Mouse (Mus musculus): ENCODE results near the gene Myh14.

Myh14 gene

DNA sequence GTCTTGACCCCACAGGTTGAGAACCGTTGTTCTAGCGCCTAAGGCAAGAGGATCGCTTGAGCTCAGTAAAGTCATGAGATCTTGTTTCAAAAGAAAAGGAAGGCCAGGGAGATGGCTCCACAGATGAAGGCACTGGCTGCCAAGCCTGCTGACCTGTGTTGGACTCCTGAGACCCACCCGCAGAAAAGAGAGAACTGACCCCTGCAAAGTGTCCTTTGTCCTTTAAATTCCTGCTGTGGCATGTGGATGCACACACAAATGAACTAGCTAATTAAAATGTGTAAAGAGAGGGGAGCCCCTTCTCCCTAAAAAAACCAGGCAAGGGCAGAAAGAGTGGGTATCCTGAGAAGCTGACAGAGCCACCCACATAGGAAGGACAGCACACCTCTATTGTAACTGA is 98.8 kb downstream of the Myh14 start:
- DNase-seq = no peak

DNA sequence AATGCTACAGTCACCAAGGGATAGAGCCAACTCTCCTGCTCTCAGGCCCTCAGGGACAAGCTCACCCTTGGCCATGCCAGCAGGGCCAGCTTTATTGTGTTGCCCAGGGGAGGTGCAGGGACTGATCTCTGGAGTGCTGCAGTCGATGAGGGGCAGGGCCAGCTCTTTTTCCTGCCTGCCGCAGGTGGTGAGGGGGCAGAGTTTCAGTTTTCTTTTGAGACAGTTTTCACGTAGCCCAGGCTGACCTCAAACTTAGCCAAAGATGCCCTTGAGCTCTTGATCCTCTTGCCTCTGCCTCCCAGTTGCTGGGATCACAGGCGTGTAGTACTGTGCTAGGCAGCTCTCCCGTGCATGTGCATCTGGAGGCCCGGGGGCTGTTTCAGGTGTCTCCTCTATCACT is 99.7 kb downstream of the Myh14 start:
- DNase-seq = no peak

DNA sequence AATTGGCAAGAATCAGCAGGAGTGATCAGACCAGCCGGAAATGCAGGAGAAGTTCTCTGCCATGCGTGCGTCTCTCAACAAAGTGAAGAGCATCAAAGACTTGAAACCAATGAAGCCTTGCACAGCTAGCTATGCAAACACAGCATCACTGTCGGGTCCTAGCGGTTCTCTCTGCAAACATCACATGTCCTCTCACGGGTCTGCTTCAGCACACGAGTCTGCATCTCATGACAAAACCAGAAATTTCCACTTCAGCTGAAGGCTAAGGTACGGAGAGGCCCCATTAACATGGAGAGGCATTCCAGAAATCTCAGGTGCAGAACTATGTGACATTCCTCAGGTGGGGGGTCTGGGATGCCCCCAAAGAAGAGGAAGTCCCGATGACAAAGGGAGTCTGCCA is 101.8 kb downstream of the Myh14 start:
- DNase-seq = no peak

DNA sequence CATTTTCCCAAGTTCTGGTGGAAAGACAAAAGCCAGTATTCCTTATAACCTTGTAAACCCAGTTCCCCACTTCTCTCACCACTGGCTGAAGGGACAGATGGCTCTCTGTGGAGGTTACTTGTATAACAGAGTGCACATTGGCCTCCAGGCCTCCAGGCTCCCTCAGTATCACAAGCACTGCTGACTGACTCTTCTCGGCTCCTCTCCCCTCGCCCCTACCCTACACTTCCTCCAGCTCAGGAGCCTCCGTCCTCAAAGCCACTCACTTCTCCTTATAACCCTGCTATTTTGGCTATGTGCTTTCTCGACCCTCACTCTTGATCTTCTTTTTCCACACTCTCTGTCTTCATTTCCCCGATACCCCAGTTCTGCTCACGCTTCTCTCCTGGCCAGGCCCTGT is 105.2 kb downstream of the Myh14 start:
- no peak for DNase-seq

DNA sequence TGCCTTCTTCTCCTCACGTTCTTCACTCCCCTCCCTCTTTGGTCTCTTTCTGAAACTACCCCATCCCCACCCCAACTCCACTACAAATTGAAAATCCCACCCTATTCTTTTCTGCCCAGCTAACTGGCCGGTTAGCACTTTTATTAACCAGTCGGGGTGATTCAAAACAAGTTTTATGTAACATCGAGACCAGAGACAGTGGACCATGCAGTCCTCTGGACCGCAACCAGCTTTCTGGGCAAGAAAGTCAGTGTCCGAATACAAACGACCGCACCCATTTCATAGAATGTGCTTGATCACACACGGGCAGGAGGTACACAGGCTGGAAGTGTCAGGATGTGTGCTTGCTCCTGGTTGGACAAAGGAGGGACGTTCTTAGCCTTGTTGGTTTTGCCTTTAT is 106.2 kb downstream of the Myh14 start:
- DNase-seq = no peak

DNA sequence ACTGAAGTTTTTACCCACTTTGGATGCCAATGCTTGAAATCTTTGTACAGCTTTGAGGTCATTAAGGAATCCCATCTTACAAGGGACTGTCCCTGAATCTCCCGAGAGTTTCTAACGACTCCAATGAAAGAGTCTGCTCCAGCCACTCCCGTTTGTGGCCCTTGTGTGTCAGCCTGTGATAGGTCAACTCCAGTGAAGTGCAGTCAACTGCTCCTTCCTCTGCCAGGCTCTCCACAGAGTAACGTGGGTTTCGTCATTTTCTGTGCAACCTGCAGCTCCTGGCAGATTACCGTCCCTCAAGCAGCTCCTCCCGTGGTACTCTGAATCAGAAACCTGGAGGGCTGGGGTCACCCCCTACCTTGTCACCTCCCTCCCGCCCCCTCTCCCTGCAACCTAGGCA is 107.4 kb downstream of the Myh14 start:
- peak; percentile 45 for DNase-seq

DNA sequence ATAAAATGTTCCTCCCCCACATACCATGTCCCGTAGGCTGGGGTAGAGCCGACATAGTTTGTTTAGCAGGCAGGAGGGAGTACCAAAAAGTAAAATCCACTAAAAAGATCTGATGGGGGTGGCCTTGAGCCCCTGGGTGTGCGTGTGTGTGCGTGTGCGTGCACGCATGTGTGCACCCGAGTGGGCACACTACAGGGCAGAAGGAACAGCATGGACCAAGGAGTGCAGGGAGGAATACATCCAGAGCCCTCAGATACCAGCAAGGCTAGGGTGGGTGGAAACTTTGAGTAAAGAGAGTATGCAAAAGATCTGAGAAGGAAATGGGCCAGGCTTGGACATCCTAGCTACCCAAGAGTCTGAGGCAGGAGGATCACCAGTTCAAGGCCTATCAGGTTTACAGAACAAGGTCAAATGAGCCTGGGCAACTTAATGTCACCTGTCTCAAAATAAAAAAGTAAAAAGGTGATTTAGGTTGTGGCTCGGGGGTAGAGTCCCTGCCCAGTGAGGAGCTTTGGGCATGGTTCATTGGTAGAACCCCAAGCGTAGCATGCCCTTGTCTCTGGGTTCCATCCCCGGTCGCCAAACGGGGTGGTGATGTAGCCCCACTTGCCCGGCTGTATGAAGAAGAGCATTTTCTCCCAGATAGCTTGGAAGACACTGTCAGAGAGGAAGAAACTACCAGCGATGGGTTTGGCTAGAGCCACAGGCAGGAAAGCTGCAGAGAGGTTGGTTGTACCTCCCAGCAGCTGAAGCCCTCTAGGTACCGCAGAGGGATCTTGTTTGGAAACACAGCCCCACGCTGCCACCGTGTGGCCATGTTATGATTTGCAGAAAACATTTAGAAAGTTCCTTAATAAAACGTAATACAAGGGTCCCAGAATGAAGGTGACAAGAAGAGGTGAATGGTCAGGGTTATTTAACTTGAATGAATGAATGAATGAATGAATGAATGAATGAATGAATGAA is 109.9 kb downstream of the Myh14 start:
- DNase-seq = peak; percentile 88

DNA sequence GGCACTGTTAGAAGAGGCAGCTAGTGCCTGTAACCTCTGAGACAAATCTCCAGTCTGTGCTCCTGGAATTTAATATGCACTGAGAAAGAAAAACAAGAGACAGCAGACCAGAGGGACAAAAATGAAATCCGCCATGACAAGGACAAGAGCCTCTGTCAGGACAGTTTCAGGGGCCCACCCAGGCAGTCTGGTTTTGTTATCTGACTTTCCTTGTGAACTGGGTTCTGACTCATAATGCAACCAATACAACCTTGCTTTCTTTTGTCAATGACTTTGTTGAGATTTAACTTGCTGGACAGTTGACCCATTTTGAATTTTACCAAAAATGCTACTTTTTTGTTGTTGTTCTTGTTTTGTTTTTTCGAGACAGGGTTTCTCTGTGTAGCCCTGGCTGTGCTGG is 113.0 kb downstream of the Myh14 start:
- DNase-seq = no peak
